Mouse (Mus musculus) liver, embryonic 13.5 days (tissue): Measurements from ENCODE around the gene Ttc13. TPM values are rescaled to one million over a fixed set of nuclear protein-coding genes. Genes with fewer than 3 reads are reported as not detected.
A peak's percentile ranks its signal among the peaks of the same experiment; 100 is the strongest.

Source experiments
- ATAC-seq: fragments of 200-750 bp; cut with Nextera tagmentation; 2 replicates; pipeline ENCODE4 v1.8.0; 2017; ENCODE audit warnings: low read depth, mild to moderate bottlenecking, moderate number of reproducible peaks, moderate library complexity
- DNase-seq: peaks from one replicate; pipeline ENCODE4 v3.0.0; 2022
- H3K27ac ChIP-seq: fragments of 300-500 bp; sonication (generic); 2 replicates; pipeline ENCODE4 v1.5.1; 2015; ENCODE audit warnings: moderate library complexity, mild to moderate bottlenecking, inconsistent platforms
- H3K27me3 ChIP-seq: fragments of 300-500 bp; sonication (generic); 2 replicates; pipeline ENCODE4 v1.6.1; 2015; ENCODE audit warnings: mild to moderate bottlenecking, inconsistent platforms
- H3K36me3 ChIP-seq: fragments of 300-500 bp; sonication (generic); 2 replicates; pipeline ENCODE4 v1.6.1; 2015; ENCODE audit warnings: mild to moderate bottlenecking, inconsistent platforms
- H3K4me1 ChIP-seq: fragments of 300-500 bp; sonication (generic); replicated peaks from 2 replicates; pipeline ENCODE4 v1.6.1; 2015; ENCODE audit warnings: inconsistent platforms
- H3K4me2 ChIP-seq: fragments of 300-500 bp; sonication (generic); 2 replicates; pipeline ENCODE4 v1.6.1; 2015; ENCODE audit warnings: inconsistent platforms, mild to moderate bottlenecking, moderate library complexity
- H3K4me3 ChIP-seq: fragments of 300-500 bp; sonication (generic); replicated peaks from 2 replicates; pipeline ENCODE4 v1.5.1; 2015; ENCODE audit warnings: mild to moderate bottlenecking, inconsistent platforms
- H3K9ac ChIP-seq: fragments of 300-500 bp; sonication (generic); 2 replicates; pipeline ENCODE4 v1.6.1; 2015; ENCODE audit warnings: mild to moderate bottlenecking, inconsistent platforms
- H3K9me3 ChIP-seq: fragments of 300-500 bp; sonication (generic); replicated peaks from 2 replicates; pipeline ENCODE4 v1.6.1; 2016; ENCODE audit warnings: inconsistent platforms
- WGBS: fragments of 180-500 bp; shearing (Covaris S2); methylation state at CpG from one replicate; pipeline ENCODE4 v1.1.7; 2015; ENCODE audit not compliant: insufficient replicate concordance; 5-methylcytosine and 5-hydroxymethylcytosine counted together
- polyA plus RNA-seq: library from polyadenylated mRNA; unstranded; fragments of >200 nt; fragmentation: Nextera tagmentation; extraction: Ambion mirVana; gene quantifications from 2 replicates; pipeline ENCODE4 v1.2.1, GENCODE M21; 2015

The Ttc13 gene
- polyA plus RNA-seq, 1 experiment from 2014 or later: 20.6 TPM

- H3K27me3 ChIP-seq: no peaks in the 10 kb centered on the region
- ATAC-seq: no peak
- peaks cover 22% of the 10 kb centered on the region for H3K36me3 ChIP-seq
- H3K27ac ChIP-seq: peak overlapping the region; percentile 56; the same call in 1 of the 2 replicates
- H3K4me1 ChIP-seq: peaks cover 67% of the 10 kb centered on the region
- 69% methylated on average over 28 of the region's 28 CpGs for WGBS
- no peak overlapping the region for H3K9ac ChIP-seq
- no peaks in the 10 kb centered on the region for H3K9me3 ChIP-seq
- DNase-seq: no peak
- H3K4me2 ChIP-seq: no peak overlapping the region
- no peak overlapping the region for H3K4me3 ChIP-seq
These were observed 68.0 kb downstream of the Ttc13 start for GRCm38 (mm10) chr8:124653568-124654475.

- Histone ChIP-seq H3K9ac (no peak overlapping the region), H3K4me2 (no peak overlapping the region), H3K4me1 (peaks cover 57% of the 10 kb centered on the region), H3K27ac (peak overlapping the region; percentile 1; the same call in 1 of the 2 replicates), H3K4me3 (no peak overlapping the region), H3K27me3 (no peaks in the 10 kb centered on the region), H3K36me3 (peaks cover 22% of the 10 kb centered on the region), H3K9me3 (no peaks in the 10 kb centered on the region)
- DNase-seq: no peak
- no peak for ATAC-seq
- 55% methylated on average over 4 of the region's 4 CpGs for WGBS
These were observed 69.2 kb downstream of the Ttc13 start for GRCm38 (mm10) chr8:124652546-124652945.

GRCm38 (mm10) chr8:124651776-124652175, 70.0 kb downstream of the Ttc13 start:
- no peak overlapping the region for H3K4me3 ChIP-seq
- no peaks in the 10 kb centered on the region for H3K27me3 ChIP-seq
- no peaks in the 10 kb centered on the region for H3K9me3 ChIP-seq
- no peak overlapping the region for H3K9ac ChIP-seq
- H3K4me1 ChIP-seq: peaks cover 50% of the 10 kb centered on the region
- 0 out of 2 replicates have a peak overlapping the region, but pooled peaks have one; percentile 50 for H3K27ac ChIP-seq
- DNase-seq (no peak), ATAC-seq (peak; percentile 65)
- H3K36me3 ChIP-seq: peaks cover 20% of the 10 kb centered on the region
- H3K4me2 ChIP-seq: no peak overlapping the region
- WGBS: 76% methylated on average over 20 of the region's 20 CpGs

GRCm38 (mm10) chr8:124648311-124648710, 73.5 kb downstream of the Ttc13 start:
- no peak overlapping the region for H3K27ac ChIP-seq
- H3K36me3 ChIP-seq: peaks cover 21% of the 10 kb centered on the region
- no peak for DNase-seq
- no peak overlapping the region for H3K9ac ChIP-seq
- H3K4me3 ChIP-seq: no peak overlapping the region
- no peaks in the 10 kb centered on the region for H3K27me3 ChIP-seq
- no peak overlapping the region for H3K4me2 ChIP-seq
- H3K4me1 ChIP-seq: peaks cover 31% of the 10 kb centered on the region
- H3K9me3 ChIP-seq: no peaks in the 10 kb centered on the region
- no peak for ATAC-seq

GRCm38 (mm10) chr8:124643540-124644339, 78.0 kb downstream of the Ttc13 start:
- Histone ChIP-seq H3K9ac (no peak overlapping the region), H3K27me3 (no peaks in the 10 kb centered on the region), H3K9me3 (no peaks in the 10 kb centered on the region), H3K27ac (no peak overlapping the region), H3K4me1 (peaks cover 21% of the 10 kb centered on the region), H3K4me2 (no peak overlapping the region), H3K4me3 (no peak overlapping the region), H3K36me3 (peaks cover 30% of the 10 kb centered on the region)
- WGBS: 65% methylated on average over 18 of the region's 18 CpGs
- no peak for DNase-seq
- no peak for ATAC-seq

- DNase-seq (no peak), ATAC-seq (no peak)
- H3K9ac ChIP-seq: no peak overlapping the region
- H3K27me3 ChIP-seq: no peaks in the 10 kb centered on the region
- H3K36me3 ChIP-seq: peaks cover 51% of the 10 kb centered on the region
- no peak overlapping the region for H3K4me2 ChIP-seq
- no peak overlapping the region for H3K27ac ChIP-seq
- no peaks in the 10 kb centered on the region for H3K9me3 ChIP-seq
- peaks cover 18% of the 10 kb centered on the region for H3K4me1 ChIP-seq
- no peak overlapping the region for H3K4me3 ChIP-seq
- 86% methylated on average over 8 of the region's 8 CpGs for WGBS
These were observed 80.2 kb downstream of the Ttc13 start for GRCm38 (mm10) chr8:124641599-124641998.

GRCm38 (mm10) chr8:124635247-124635502, 86.6 kb downstream of the Ttc13 start:
- no peak overlapping the region for H3K27ac ChIP-seq
- no peak overlapping the region for H3K4me3 ChIP-seq
- no peaks in the 10 kb centered on the region for H3K9me3 ChIP-seq
- no peak overlapping the region for H3K4me2 ChIP-seq
- ATAC-seq (no peak), DNase-seq (no peak)
- no peak overlapping the region for H3K9ac ChIP-seq
- H3K27me3 ChIP-seq: no peaks in the 10 kb centered on the region
- WGBS: 73% methylated on average over 8 of the region's 8 CpGs
- peaks cover 41% of the 10 kb centered on the region for H3K36me3 ChIP-seq
- H3K4me1 ChIP-seq: 0 out of 2 replicates have a peak, but pooled peaks cover 7% of the 10 kb centered on the region

GRCm38 (mm10) chr8:124634411-124635246, 87.2 kb downstream of the Ttc13 start:
- no peaks in the 10 kb centered on the region for H3K27me3 ChIP-seq
- H3K9ac ChIP-seq: no peak overlapping the region
- H3K4me2 ChIP-seq: no peak overlapping the region
- H3K27ac ChIP-seq: no peak overlapping the region
- 0 out of 2 replicates have a peak, but pooled peaks cover 7% of the 10 kb centered on the region for H3K4me1 ChIP-seq
- ATAC-seq (no peak), DNase-seq (no peak)
- H3K4me3 ChIP-seq: no peak overlapping the region
- H3K9me3 ChIP-seq: no peaks in the 10 kb centered on the region
- peaks cover 38% of the 10 kb centered on the region for H3K36me3 ChIP-seq
- 74% methylated on average over 13 of the region's 13 CpGs for WGBS

- DNase-seq (no peak), ATAC-seq (no peak)
- no peak overlapping the region for H3K9ac ChIP-seq
- H3K27me3 ChIP-seq: no peaks in the 10 kb centered on the region
- H3K4me1 ChIP-seq: 0 out of 2 replicates have a peak, but pooled peaks cover 7% of the 10 kb centered on the region
- H3K36me3 ChIP-seq: peaks cover 25% of the 10 kb centered on the region
- H3K4me3 ChIP-seq: no peak overlapping the region
- H3K27ac ChIP-seq: no peak overlapping the region
- no peaks in the 10 kb centered on the region for H3K9me3 ChIP-seq
- no peak overlapping the region for H3K4me2 ChIP-seq
- 68% methylated on average over 14 of the region's 14 CpGs for WGBS
These were observed 88.6 kb downstream of the Ttc13 start for GRCm38 (mm10) chr8:124633001-124633703.

- Histone ChIP-seq H3K4me3 (no peak overlapping the region), H3K4me2 (no peak overlapping the region), H3K4me1 (0 out of 2 replicates have a peak, but pooled peaks cover 7% of the 10 kb centered on the region), H3K9ac (no peak overlapping the region), H3K27me3 (no peaks in the 10 kb centered on the region), H3K27ac (no peak overlapping the region), H3K36me3 (peaks cover 14% of the 10 kb centered on the region), H3K9me3 (no peaks in the 10 kb centered on the region)
- 41% methylated on average over 7 of the region's 7 CpGs for WGBS
- DNase-seq (no peak), ATAC-seq (no peak)
These were observed 89.8 kb downstream of the Ttc13 start for GRCm38 (mm10) chr8:124631966-124632365.
